Mouse (Mus musculus) megakaryocyte-erythroid progenitor cell, adult 5-6 weeks (primary cell): ENCODE measurements around the gene Tspoap1. TPM values are rescaled to one million over a fixed set of nuclear protein-coding genes. Genes with fewer than 3 reads are reported as not detected.

Experiments
- ATAC-seq: replicated peaks from 2 replicates; pipeline ENCODE4 v1.8.0; 2016; ENCODE audit warnings: mild to moderate bottlenecking, inconsistent platforms; ENCODE audit not compliant: severe bottlenecking, poor library complexity, low FRiP score, low TSS enrichment
- total RNA-seq, 2 experiments: library from RNA; stranded (forward) in 1 of 2; stranded (reverse) in 1 of 2; fragments of 200-1000, 215-1000 nt in 1 of 2; fragments of >200 nt in 1 of 2; fragmentation: Nextera tagmentation in 1 of 2; gene quantifications; 2 replicates each; pipeline ENCODE4 v1.2.3; 2014 to 2017

Gene Tspoap1
- total RNA-seq (2014; fragmentation: Nextera tagmentation) (5.5 and 20.3 TPM in 2 replicates), total RNA-seq (2017) (3.5 and 5.4 TPM in 2 replicates)

DNA sequence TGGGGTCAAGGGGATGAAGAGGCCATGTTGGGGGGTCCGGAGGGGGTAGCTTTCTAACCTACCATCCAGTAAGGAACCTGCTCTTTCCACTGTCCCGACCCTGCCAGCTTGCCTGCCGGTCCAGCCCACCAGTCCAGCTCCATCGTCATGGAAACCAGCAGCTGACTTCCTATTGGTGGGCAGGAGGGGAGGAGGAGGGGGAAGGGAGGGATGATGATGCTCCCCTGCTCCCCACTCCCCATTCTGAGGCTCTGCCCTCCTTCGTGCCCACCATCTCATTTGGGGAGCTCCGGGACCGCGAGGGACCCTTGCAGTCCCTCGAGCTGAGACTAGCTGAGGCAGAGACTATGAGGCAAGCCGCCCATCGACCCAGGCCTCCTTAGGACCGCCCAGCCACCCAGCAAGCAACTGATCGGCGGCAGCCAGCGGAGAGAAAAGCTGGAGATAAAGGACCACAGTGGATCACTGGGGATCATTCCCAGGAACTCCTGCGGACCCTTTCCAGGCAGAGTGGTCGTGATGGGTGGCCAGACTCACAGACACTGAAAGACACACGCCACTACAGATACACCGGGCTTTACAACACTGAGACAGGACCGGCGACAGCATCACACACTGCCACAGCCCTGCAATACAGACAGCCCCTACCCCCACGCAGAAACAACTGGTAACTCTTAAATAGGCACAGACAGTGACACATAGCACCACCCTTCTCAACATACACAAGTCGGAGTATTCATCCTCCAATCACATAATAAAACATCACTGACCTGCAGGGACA is at the start of gene Tspoap1:
Gene Tspoap1 (plus strand): TSS at position 241 of the 781 bp plus-strand sequence.
- ATAC-seq: no peak

DNA sequence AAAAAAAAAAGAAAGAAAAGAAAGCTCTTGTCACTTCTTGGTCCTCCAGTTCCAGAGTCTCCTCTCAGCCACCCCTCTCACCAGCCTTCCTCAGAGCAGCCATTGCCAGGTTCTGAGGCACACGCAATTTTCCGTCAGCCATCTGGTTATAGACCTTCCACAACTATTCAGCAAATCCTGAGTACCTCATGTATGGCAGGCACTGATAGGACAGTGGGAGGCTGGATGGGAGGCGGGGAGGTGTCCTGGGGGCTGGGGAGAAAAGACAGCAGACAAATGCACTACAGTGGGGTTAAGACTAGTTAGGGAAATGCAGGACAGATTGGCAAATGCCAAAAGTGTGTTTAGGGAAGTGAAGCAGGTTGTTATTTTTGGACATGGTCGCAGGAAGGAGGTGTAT is 48.2 kb upstream of the Tspoap1 start:
- ATAC-seq: peak; percentile 32; the same call in 1 of the 2 replicates

DNA sequence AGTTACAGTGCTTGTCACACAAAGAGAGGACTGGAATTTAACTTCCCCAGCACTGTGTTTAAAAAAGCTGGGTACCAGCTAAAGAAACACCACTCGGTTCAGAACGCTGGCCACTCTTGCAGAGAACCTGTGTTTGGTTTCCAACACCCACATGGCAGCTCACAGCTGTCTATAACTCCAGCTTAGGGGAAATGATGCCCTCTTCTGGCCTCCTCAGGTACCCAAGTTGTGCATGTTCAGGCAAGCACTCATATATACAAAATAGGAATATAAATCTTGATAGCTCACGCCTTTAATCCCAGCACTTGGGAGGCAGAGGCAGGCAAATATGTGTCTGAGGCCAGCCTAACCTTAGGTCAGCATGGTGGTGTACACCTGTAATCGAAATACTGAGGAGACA is 44.3 kb upstream of the Tspoap1 start:
- no peak for ATAC-seq

DNA sequence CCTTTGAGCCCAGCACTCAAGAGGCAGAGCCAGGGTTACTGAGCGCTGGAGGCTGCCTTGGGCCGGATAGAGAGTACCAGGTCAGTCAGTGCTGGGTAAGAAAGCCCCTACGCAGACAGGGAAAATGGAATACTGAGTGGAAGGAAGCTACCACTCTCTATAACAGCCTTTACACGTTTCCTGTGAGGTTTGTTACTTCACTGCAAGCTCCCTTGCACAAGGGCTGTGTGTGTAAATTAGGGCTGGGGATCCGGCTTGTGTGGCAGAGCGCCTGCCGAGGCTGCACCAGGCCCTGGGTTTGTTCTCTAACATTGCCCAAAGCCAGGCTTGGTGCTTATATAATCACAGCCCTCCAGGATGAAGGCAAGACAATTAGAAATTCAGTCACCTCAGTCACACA is 40.8 kb upstream of the Tspoap1 start:
- no peak for ATAC-seq

DNA sequence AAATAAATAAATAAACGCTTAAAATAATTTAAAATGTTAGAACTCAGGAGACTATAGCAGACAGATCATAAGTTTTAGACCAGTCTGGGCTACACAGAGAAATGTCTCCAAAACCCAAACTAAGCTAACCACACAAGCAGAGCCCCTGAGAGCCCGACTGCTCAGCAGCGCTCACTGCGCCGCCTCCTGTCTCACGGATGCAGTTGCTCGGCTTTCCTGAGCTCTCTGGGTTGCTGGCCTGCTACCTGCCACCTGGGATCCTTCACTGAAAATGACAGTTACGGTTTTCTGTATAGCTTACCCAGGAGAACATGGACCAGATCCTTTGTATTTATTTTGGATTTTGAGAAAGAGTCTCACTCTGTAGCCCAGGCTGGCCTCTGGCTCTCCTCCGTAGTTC is 40.0 kb upstream of the Tspoap1 start:
- no peak for ATAC-seq

DNA sequence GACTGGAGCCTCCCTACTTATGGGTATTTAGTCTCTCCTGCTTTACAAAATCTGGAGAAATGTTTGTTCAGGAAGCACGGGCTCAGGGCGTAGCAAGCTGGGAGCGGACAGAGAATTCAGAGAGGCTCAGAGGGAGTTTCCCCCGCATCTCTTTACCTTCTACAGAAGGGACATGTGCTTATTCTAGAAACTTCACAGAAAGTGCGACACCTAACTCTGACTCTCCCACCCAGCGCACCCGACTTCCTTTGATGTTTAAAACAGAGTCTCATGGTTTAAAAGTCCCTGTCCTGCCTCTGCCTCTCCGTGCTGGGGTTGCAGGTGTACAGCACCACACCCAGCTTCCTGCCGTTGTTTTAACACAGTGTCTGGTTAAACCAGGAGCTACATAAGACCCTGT is 39.5 kb upstream of the Tspoap1 start:
- ATAC-seq: no peak

DNA sequence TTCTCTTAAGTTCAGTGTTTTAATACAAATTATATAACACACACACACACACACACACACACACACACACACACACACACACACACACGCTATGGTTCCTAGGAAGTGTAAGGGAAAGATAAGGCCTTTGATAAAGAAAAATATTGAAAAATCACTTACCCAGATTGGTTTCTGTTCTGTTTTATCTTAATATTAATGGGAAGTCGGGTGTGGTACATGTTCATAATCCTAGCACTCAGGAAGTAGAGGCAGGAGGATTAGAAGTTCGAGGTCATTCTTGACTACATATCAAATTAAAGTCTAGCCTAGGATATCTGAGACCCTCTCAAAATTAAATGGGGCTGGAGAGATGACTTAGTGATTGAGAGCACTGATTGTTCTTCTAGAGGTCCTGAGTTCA is 38.2 kb upstream of the Tspoap1 start:
- no peak for ATAC-seq

DNA sequence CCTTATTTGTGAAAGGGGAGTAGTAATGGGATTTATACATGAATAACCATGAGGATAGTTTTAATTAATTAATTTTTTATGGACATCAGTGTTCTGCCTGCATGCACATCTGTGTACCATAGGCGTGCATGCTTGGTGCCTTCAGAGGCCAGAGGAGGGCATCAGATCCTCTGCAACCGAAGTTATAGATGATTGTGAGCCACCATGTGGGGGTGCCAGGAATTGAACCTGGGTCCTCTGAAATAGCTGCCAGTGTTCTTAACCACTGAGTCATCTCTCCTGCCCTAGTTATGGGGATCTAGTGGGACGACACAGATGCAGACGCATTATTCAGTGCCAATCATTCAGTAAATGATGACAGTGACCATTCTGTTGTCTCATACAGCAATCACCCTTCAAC is 37.5 kb upstream of the Tspoap1 start:
- no peak for ATAC-seq

DNA sequence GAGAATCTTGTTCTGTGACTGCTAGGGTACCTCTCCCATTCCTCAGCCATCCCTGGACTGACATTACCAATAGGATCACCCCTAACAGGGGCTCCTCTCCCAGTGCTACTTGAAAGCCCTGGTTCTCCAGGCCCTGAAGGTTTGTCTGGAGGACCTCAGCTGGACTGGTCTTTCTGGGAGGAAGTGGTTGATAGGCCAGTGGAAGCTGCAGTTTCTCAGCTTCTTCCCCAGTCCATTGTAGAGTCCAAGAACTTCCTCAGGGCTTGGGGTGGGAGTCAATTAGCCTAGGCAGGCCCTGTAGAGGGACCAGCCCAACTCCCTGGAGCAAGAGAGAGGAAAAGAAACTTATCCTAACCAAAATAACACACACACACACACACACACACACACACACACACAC is 34.8 kb upstream of the Tspoap1 start:
- no peak for ATAC-seq

DNA sequence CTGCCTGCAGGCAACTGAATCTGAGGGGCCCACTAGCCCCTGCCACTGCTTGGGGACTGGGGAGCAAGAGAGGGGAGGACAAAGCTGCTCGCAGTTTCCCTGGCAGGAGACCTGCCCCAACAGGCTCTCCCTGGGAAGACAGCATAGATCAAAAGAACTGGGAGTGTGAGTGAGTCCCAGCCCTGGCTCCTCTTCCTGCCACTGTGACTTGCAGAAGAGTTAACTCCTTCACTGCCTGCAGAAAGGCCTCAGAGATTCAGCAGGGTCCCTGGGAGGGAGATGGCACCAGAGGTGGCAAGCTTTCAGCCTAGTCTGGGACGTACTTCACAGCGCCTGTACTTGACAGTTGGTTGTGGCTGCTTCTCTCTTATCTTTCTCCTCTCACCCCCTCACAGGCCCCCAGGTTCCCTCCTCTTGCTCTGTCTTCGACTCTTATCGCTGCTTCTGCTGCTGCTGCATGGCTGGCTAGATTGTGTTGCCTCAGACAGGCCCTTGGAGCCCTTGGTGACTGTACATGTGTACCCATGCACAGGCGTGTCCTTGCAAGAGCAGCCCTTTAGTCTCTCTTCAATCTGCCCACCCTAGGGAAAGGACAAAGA is 34.3 kb upstream of the Tspoap1 start:
- ATAC-seq: peak; percentile 86

DNA sequence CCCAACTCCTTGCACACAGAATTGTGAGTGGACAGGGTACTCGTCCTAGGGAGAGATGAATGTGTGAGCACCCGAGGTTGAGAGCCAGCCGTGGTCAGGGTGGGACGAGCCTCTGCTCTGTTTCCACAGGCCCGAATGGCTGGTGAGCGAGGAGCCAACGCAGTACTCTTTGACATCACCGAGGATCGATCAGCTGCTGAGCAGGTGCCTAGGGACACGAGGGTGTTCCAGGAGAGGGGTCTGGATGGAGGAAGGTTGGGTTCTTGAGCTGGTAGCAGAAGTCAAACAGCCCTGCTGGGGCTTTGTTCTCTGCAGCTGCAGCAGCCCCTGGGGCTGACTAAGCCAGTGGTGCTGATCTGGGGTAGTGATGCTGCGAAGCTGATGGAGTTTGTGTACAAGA is 33.3 kb upstream of the Tspoap1 start:
- ATAC-seq: no peak

DNA sequence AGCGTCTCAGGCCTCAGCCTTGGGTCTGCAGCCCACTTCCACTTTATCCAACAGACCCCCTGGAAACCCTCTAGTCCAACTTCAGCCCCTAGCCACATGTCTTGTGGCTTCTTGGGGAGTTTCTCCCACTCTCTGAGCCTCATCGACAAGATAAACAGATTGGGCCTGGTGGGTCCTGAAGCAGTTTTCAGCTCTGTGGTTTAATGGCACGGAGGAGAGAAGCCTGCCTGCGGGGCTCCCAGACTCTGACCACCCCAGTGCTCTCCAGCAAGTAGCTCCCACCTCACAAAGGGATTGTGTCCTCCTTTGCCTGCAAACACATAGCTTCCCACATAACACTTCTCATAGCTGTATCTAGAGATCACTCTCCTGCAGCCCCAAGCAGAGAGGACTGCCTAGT is 32.9 kb upstream of the Tspoap1 start:
- no peak for ATAC-seq

DNA sequence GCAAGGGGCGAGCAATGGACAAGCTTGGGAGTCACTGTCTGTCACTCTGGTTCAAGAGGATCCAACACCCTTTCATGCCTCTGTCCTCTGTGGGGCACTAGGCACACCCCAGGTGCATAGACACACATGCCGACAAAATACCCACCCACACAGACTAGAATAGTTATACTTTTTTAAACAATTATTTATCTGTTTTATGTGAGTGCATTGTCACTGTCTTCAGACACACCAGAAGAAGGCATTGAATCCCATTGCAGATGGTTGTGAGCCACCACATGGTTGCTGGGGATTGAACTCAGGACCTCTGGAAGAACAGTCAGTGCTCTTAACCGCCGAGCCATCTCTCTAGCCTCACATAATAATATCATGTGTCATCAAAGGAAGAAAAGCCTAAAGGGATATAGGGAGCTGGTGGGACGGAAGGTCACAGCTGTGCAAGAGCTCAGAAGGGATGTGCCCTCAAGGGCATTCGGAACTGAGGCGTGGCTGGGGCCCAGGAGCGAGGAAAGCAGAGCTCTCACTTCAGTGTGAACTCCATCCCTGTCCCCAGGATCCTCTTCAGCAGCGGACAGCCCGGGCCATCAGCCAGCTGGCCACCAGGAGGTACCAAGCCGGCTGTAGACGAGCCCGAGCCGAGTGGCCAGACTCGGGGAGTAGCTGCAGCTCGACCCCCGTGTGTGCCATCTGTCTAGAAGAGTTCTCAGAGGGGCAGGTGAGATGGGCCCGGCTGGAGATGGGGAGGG is 31.3 kb upstream of the Tspoap1 start:
- ATAC-seq: no peak

DNA sequence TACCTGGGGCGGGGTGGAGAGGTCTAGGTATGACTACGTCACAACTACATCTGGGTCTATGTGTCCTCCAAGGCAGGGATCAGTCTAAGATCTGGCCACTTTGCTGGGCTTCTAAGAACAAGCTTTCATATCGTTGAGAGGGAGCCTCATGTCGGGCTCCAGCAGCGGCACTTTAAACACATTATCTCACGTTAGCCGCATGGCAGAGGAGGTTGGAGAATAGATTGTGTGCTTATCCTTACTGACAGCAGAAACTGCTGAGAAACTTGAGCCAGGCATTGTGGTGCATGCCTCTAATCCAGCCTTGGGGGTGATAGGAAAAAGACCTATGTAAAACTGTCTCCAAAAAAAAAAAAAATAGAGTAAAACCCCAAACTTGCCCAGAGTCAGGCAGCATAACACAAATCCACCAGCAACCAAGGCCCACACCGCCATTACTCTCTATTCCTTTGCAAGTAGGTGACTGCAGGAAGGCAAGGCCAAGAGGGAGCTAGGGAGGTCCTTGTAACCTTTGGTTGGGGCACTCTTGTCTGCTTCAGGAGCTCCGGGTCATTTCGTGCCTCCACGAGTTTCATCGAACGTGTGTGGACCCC is 30.7 kb upstream of the Tspoap1 start:
- ATAC-seq: peak; percentile 66

DNA sequence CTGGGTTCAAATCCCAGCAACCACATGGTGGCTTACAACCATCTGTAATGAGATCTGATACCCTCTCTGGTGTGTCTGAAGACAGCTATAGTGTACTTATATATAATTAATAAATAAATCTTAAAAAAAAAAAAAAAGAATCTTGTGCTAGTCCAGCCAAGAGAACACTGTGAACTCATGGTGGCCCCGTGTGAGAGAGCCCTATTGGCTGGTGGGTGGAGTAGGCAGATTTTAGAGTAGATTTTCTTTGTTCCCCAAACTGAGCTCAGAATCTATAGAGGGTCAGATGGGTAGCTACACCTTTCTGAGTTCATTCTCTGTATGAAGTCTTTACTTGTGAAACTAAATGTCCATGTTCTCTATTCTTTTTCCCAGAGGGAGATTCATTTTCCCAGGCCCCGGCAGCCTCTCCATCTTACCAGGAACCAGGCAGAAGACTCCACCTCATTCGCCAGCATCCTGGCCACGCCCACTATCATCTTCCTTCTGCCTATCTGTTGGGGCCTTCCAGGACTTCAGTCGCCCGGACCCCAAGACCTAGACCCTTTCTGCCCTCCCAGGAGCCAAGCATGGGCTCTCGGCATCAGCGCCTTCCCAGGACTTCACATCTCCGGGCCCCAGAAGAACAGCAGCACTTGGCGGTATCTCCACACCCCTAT is 29.6 kb upstream of the Tspoap1 start:
- no peak for ATAC-seq

DNA sequence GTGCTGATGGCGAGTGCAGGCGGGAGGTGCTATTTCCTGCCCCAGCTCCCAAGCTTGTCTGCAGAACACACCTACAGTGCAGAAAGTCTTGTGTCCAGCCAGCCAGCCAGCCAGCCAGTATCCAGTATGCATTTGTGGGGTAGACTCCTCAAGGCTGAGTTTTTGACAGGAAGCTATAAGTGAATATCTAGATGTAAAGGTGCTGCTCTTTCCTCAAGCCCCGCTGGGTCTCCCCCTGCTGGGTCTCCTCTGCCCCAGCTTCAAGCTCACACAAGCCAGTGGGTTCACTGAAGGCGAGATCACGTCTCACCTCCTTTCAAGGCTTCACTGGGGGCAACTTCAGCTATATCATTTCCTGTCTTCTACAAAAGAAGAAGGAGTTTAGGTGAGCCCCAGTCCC is 26.0 kb upstream of the Tspoap1 start:
- no peak for ATAC-seq

DNA sequence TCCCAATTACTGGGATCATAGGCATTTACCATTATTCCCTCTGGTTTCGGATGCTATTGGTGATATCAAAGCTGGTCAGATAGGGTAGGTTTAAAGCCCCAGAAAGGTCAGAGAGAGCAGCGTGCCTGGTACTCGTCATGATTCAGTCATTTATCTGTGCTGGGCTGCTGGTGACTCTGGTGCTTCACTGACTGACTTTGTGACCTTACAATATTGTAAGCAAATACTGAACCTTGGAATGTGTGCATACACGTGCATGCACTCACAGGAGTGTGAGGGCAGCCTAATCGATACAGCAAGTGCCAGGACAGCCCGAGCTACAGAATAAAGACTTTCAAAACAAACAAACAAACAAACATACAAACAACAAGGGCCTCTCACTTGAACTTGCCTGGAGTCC is 24.6 kb upstream of the Tspoap1 start:
- no peak for ATAC-seq

DNA sequence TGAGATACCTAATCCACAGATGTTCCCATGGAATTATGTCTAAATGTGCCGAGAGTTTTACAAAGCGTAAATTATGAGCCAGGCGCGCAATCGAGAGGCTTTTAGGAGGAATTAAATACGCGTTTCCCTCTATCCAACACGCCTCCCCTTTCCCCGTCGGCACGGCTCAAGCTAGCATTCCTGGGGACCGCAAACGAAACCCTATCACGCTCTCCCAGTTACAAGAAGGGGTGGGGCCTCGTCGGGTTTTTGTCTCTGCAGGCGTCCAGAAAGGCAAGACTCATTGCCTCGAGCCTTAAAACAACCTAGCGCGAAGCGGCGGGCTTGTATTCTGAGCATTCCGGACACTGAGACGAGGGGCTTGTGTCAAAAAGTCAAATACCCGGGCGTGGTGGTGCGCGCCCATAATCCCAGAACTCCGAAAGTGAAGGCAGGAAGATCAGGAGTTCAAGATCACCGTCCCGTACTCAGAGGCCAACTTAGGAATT is 23.6 kb upstream of the Tspoap1 start:
- ATAC-seq: peak; percentile 76

DNA sequence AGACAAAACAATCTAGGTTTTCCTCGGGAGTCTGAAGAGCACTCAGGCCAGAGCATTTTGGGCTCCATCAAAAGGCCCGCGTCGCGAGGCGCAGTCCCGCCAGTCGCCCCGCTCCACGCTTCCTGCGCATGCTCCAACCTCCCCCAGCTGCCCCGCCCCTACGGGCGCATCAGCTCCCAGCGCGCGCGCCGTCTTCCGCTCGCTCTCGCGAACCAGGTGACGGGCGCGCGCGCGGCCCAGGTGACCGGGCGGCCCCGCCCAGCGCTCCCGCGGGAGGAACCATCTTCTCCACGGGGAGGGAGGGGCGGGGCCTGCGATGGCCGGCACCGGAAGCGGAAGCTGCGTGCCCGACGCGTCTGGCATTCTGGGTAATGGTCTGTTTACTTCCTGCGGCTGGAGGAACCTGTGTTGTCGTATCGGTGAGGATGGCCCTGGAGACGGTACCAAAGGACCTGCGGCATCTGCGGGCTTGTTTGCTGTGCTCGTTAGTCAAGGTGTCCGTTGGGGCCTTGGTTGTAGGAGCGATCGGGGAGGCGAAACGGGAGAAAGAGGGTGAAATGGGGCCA is 23.1 kb upstream of the Tspoap1 start, which contains the start of gene Supt4a:
Gene Supt4a (plus strand): TSS at position 378 of the 566 bp plus-strand sequence.
- ATAC-seq: peak; percentile 84
